Mouse (Mus musculus) cerebellum, adult 2 months (tissue): ENCODE measurements at regions not wholly inside any gene's neighbourhood (a gene's known extent, or its start where the extent isn't known, plus 50 kb on each side); places are given as distances from the start of the nearest gene placed in this dataset.

Experiments used
- CTCF ChIP-seq: fragments of 200-500 bp; IDR thresholded peaks from 2 replicates; pipeline ENCODE4 v1.5.1; 2011; ENCODE audit warnings: low read depth, mild to moderate bottlenecking, control low read depth, low read length, moderate library complexity, borderline replicate concordance; ENCODE audit not compliant: insufficient read depth
- POLR2A ChIP-seq: fragments of 200-500 bp; IDR thresholded peaks from 2 replicates; pipeline ENCODE4 v1.6.1; 2011; ENCODE audit warnings: low read length, control low read depth, borderline replicate concordance; ENCODE audit not compliant: insufficient read depth

- TF ChIP-seq CTCF (no peak), POLR2A (no peak)
These were observed 328.5 kb downstream of the Glrx3 start for GRCm38 (mm10) chr7:137765961-137766360.
